Mouse (Mus musculus) myocyte (in vitro differentiated cells): Measurements from ENCODE around the gene Smc6. TPM values are rescaled to one million over a fixed set of nuclear protein-coding genes. Genes with fewer than 3 reads are reported as not detected.

Experiments used
- H3K27me3 ChIP-seq: one replicate; pipeline ENCODE4 v1.6.1; 2011; ENCODE audit not compliant: control insufficient read depth, insufficient read depth, insufficient read length
- H3K36me3 ChIP-seq: one replicate; pipeline ENCODE4 v1.6.1; 2011; ENCODE audit not compliant: control insufficient read depth, insufficient read depth
- H3K4me2 ChIP-seq: one replicate; pipeline ENCODE4 v1.6.1; 2011; ENCODE audit warnings: low read depth, control low read depth
- H3K4me3 ChIP-seq: one replicate; pipeline ENCODE4 v1.5.1; 2011; ENCODE audit warnings: mild to moderate bottlenecking, control low read depth, moderate library complexity
- H3K79me2 ChIP-seq: one replicate; pipeline ENCODE4 v1.6.1; 2011; ENCODE audit not compliant: control insufficient read depth, insufficient read depth
- H3ac ChIP-seq: one replicate; pipeline ENCODE4 v1.6.1; 2011; ENCODE audit not compliant: control insufficient read depth, insufficient read length
- CEBPB ChIP-seq: IDR thresholded peaks from 2 replicates; pipeline ENCODE4 v1.6.1; 2011; ENCODE audit warnings: mild to moderate bottlenecking, moderate library complexity; ENCODE audit not compliant: poor library complexity, insufficient read depth, severe bottlenecking
- E2F4 ChIP-seq: IDR thresholded peaks from one replicate; pipeline ENCODE4 v1.6.1; 2011; ENCODE audit warnings: mild to moderate bottlenecking, control low read depth, moderate library complexity; ENCODE audit not compliant: insufficient read depth
- MAX ChIP-seq: IDR thresholded peaks from one replicate; pipeline ENCODE4 v1.6.1; 2011; ENCODE audit warnings: low read depth, mild to moderate bottlenecking, control low read depth
- MYOD1 ChIP-seq, 3 experiments: IDR thresholded peaks; one replicate each; pipeline ENCODE4 v1.6.1; 2011; ENCODE audit warnings: control low read depth in 2 of 3, low read depth in 2 of 3, mild to moderate bottlenecking in 2 of 3, moderate library complexity in 1 of 3; ENCODE audit not compliant: insufficient read length in 2 of 3, control insufficient read depth in 1 of 3
- MYOG ChIP-seq, 3 experiments: IDR thresholded peaks; one replicate each; pipeline ENCODE4 v1.6.1; 2011; ENCODE audit warnings: control low read depth in 2 of 3, low read depth in 2 of 3, mild to moderate bottlenecking in 2 of 3; ENCODE audit not compliant: insufficient read length in 2 of 3, control insufficient read depth in 1 of 3, insufficient read depth in 1 of 3
- POLR2A ChIP-seq: IDR thresholded peaks from one replicate; pipeline ENCODE4 v1.6.1; 2011; ENCODE audit warnings: low read depth, mild to moderate bottlenecking, control low read depth, moderate library complexity; ENCODE audit not compliant: insufficient read length
- POLR2AphosphoS2 ChIP-seq: IDR thresholded peaks from one replicate; pipeline ENCODE4 v1.6.1; 2011; ENCODE audit warnings: low read depth, control low read depth; ENCODE audit not compliant: insufficient read length
- REST ChIP-seq: IDR thresholded peaks from one replicate; pipeline ENCODE4 v1.6.1; 2011; ENCODE audit warnings: mild to moderate bottlenecking, control low read depth, moderate library complexity; ENCODE audit not compliant: insufficient read depth, insufficient read length
- SRF ChIP-seq: IDR thresholded peaks from one replicate; pipeline ENCODE4 v1.6.1; 2011; ENCODE audit warnings: low read depth; ENCODE audit not compliant: control insufficient read depth, insufficient read length
- TCF12 ChIP-seq: IDR thresholded peaks from one replicate; pipeline ENCODE4 v1.6.1; 2011; ENCODE audit warnings: mild to moderate bottlenecking, control low read depth; ENCODE audit not compliant: poor library complexity, insufficient read depth, severe bottlenecking
- TCF3 ChIP-seq: IDR thresholded peaks from one replicate; pipeline ENCODE4 v1.6.1; 2011; ENCODE audit warnings: low read depth, control low read depth; ENCODE audit not compliant: insufficient read length
- USF1 ChIP-seq: IDR thresholded peaks from one replicate; pipeline ENCODE4 v1.6.1; 2011; ENCODE audit warnings: low read depth, mild to moderate bottlenecking, control low read depth, moderate library complexity
- polyA plus RNA-seq: library from polyadenylated mRNA; unstranded; fragments of >200 nt; fragmentation: generic; extraction: Trizol; gene quantifications from one replicate; pipeline ENCODE4 v1.2.1, GENCODE M21; 2012; ENCODE audit warnings: missing spikeins

Smc6 gene
- polyA plus RNA-seq, 1 experiment = 11.2 TPM

DNA sequence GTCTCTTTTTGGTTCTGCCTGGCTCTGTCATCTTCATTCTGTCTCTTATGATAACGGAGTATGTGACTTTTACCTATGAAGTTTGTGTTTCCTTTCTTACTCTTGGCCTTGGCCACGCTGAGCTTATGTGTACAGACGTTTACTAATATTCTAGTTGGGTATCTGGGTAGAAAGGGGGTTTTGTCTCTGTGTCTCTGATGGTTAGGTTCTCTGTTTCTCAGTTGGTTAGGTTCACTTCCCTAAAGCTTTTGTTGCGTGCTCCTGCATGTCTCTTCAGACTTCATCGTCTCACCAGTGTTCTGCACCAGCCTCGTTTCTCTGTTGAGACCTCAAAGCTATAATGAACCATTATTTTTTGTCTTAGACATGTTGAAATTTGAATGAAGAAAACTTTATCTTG is 11.5 kb downstream of the Smc6 start:
- Histone ChIP-seq H3K36me3 (peaks cover 54% of the 10 kb centered on the region), H3K4me2 (no peak overlapping the region), H3K79me2 (peaks cover 22% of the 10 kb centered on the region), H3K4me3 (no peak overlapping the region), H3ac (no peak overlapping the region), H3K27me3 (no peaks in the 10 kb centered on the region)
- TF ChIP-seq POLR2A (no peak), E2F4 (no peak), SRF (no peak), MYOD1 (IDR thresholded peaks at IDR 0.05; ENCODE audit: control insufficient read depth in 1 of 3, insufficient read length in 2 of 3, low read depth in 2 of 3) (no peak), USF1 (no peak), TCF3 (no peak), REST (no peak), TCF12 (no peak), MAX (no peak), MYOG (IDR thresholded peaks at IDR 0.05; ENCODE audit: control insufficient read depth in 1 of 3, insufficient read depth in 1 of 3, insufficient read length in 2 of 3, low read depth in 2 of 3) (no peak), POLR2AphosphoS2 (no peak)

- H3K27me3 ChIP-seq = no peaks in the 10 kb centered on the region
- no peak overlapping the region for H3K4me2 ChIP-seq
- TF ChIP-seq MYOD1 (IDR thresholded peaks at IDR 0.05; ENCODE audit: control insufficient read depth in 1 of 3, insufficient read length in 2 of 3, low read depth in 2 of 3) (no peak), TCF3 (no peak), SRF (no peak), E2F4 (no peak), MYOG (IDR thresholded peaks at IDR 0.05; ENCODE audit: control insufficient read depth in 1 of 3, insufficient read depth in 1 of 3, insufficient read length in 2 of 3, low read depth in 2 of 3) (no peak), POLR2AphosphoS2 (no peak), TCF12 (no peak), POLR2A (no peak), USF1 (no peak), REST (no peak), MAX (no peak), CEBPB (no peak)
Observed at GRCm38 (mm10) chr12:11279886-11280285, 14.2 kb downstream of the Smc6 start.

GRCm38 (mm10) chr12:11281584-11281983 is 15.9 kb downstream of the Smc6 start:
- Histone ChIP-seq H3K27me3 (no peaks in the 10 kb centered on the region), H3K79me2 (no peaks in the 10 kb centered on the region), H3ac (no peak overlapping the region), H3K4me3 (no peak overlapping the region), H3K4me2 (no peak overlapping the region), H3K36me3 (peaks cover 77% of the 10 kb centered on the region)
- no peak for TF ChIP-seq MYOG (IDR thresholded peaks at IDR 0.05; ENCODE audit: control insufficient read depth in 1 of 3, insufficient read depth in 1 of 3, insufficient read length in 2 of 3, low read depth in 2 of 3)

More at GRCm38 (mm10) chr12:11279886-11280285, 14.2 kb downstream of the Smc6 start:
- no peak overlapping the region for H3ac ChIP-seq
- peaks cover 4% of the 10 kb centered on the region for H3K79me2 ChIP-seq
- no peak overlapping the region for H3K4me3 ChIP-seq
- H3K36me3 ChIP-seq = peaks cover 62% of the 10 kb centered on the region

- no peak for TF ChIP-seq TCF12
- TF ChIP-seq POLR2AphosphoS2 = no peak
- no peak for TF ChIP-seq POLR2A
- TF ChIP-seq USF1 = no peak
- no peak for TF ChIP-seq MYOG (IDR thresholded peaks at IDR 0.05; ENCODE audit: control insufficient read depth in 1 of 3, insufficient read depth in 1 of 3, insufficient read length in 2 of 3, low read depth in 2 of 3)
- TF ChIP-seq REST = no peak
- Histone ChIP-seq H3K79me2 (no peaks in the 10 kb centered on the region), H3K27me3 (no peaks in the 10 kb centered on the region), H3K4me3 (no peak overlapping the region), H3K4me2 (no peak overlapping the region), H3ac (no peak overlapping the region), H3K36me3 (peaks cover 83% of the 10 kb centered on the region)
Observed at GRCm38 (mm10) chr12:11286382-11286781, 20.7 kb downstream of the Smc6 start.

DNA sequence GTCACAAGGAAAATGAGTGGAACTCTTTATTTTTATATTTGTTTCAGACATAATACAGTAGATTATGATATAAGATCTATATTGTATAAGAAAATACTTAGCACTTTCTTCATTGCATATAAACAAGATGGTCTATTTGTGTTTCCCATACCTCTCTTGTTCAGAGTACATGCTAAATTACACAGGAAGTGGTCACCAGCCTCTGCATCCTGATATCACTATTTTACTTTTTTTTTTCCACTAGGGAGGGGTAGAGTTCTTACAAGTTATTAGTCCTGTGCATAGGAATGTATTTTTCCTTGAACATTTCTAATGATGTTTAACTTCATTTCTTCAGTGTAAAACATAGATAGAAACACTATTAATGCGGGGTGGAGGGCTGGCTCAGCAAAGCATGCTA is 35.2 kb downstream of the Smc6 start:
- peaks cover 60% of the 10 kb centered on the region for H3K36me3 ChIP-seq
- no peak overlapping the region for H3ac ChIP-seq
- H3K4me3 ChIP-seq = no peak overlapping the region
- no peaks in the 10 kb centered on the region for H3K27me3 ChIP-seq
- no peak for TF ChIP-seq TCF12
- TF ChIP-seq CEBPB = no peak
- no peak for TF ChIP-seq POLR2A
- no peak for TF ChIP-seq E2F4
- no peak for TF ChIP-seq MAX
- TF ChIP-seq USF1 = no peak
- TF ChIP-seq MYOD1 (IDR thresholded peaks at IDR 0.05; ENCODE audit: control insufficient read depth in 1 of 3, insufficient read length in 2 of 3, low read depth in 2 of 3) = no peak
- H3K4me2 ChIP-seq = no peak overlapping the region
- no peaks in the 10 kb centered on the region for H3K79me2 ChIP-seq
